Mouse (Mus musculus): Measurements from ENCODE around the gene Vars. TPM values are rescaled to one million over a fixed set of nuclear protein-coding genes. Genes with fewer than 3 reads are reported as not detected.
A peak's percentile ranks its signal among the peaks of the same experiment; 100 is the strongest.

Vars gene
- polyA plus RNA-seq, 1 experiment from 2014 or later, result 74.0 TPM

- TF ChIP-seq CTCF (IDR thresholded peaks at IDR 0.05; ENCODE audit: low read depth), result peak; percentile 99
- peaks cover 6% of the 10 kb centered on the region for H3K4me1 ChIP-seq (replicated peaks; ENCODE audit: control insufficient read depth, insufficient read depth, low read length)
- no peak for ATAC-seq
- peak overlapping the region; percentile 14; the same call in 1 of the 2 replicates for H3K4me2 ChIP-seq (replicated peaks; ENCODE audit: low read depth)
- H3K9me3 ChIP-seq (ENCODE audit: control insufficient read depth), result no peaks in the 10 kb centered on the region
- no peak overlapping the region for H3K4me3 ChIP-seq (ENCODE audit: low read depth, low read length)
- 14% methylated on average over 17 of the region's 17 CpGs for WGBS
- no peak overlapping the region for H3K27ac ChIP-seq (ENCODE audit: low read depth, low read length)
- no peaks in the 10 kb centered on the region for H3K27me3 ChIP-seq (replicated peaks; ENCODE audit: control insufficient read depth, insufficient read depth, low read length)
- no peak overlapping the region for H3K9ac ChIP-seq (ENCODE audit: low read depth, low read length)
- H3K36me3 ChIP-seq (ENCODE audit: control insufficient read depth, insufficient read depth), result peaks cover 1% of the 10 kb centered on the region; the same call in 1 of the 2 replicates
Measured at GRCm38 (mm10) chr17:35021163-35021808, 20.5 kb downstream of the Vars start.

DNA sequence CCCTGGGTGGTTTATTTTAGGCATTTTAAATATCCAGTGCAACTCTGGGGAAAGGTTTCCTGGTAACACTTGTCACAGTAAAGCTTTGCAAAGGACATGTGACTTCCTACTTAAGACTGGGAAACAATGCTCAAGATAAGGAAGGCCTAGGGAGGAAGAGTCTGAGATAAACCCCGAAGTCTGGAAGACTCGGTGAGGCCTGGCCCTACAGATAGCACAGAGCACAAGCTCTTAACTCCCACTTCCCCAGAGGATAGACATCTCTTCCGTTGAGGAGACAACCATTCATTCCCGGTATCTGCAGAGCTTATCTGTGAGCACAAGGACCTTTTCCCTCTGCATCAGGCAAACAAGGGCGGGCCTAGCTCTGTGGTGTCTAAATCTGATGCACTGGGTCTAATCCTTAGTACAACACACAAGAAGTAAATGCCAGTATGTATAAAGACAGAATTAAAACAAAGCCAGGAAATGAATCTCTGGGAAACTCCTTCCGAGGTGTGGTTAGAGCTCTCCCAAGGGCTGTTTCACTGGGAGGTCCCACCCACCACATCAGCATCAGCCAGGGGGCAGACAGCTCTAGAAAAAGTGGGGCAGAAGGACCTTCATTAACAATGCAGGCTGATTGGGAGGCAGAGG, 21.2 kb downstream of the Vars start:
- Histone ChIP-seq H3K4me1 (replicated peaks; ENCODE audit: control insufficient read depth, insufficient read depth, low read length) (no peaks in the 10 kb centered on the region; the same call in 1 of the 2 replicates), H3K27me3 (replicated peaks; ENCODE audit: control insufficient read depth, insufficient read depth, low read length) (no peaks in the 10 kb centered on the region), H3K27ac (ENCODE audit: low read depth, low read length) (no peak overlapping the region), H3K36me3 (ENCODE audit: control insufficient read depth, insufficient read depth) (no peaks in the 10 kb centered on the region), H3K4me3 (ENCODE audit: low read depth, low read length) (no peak overlapping the region), H3K9ac (ENCODE audit: low read depth, low read length) (no peak overlapping the region), H3K9me3 (ENCODE audit: control insufficient read depth) (no peaks in the 10 kb centered on the region), H3K4me2 (replicated peaks; ENCODE audit: low read depth) (no peak overlapping the region)
- no peak for ATAC-seq
- 25% methylated on average over 6 of the region's 6 CpGs for WGBS
- 0 out of 2 replicates have a peak, but pooled peaks have one; percentile 16 for TF ChIP-seq CTCF (IDR thresholded peaks at IDR 0.05; ENCODE audit: low read depth)

- WGBS, result 95% methylated on average over 8 of the region's 8 CpGs
- no peak overlapping the region for H3K9ac ChIP-seq (ENCODE audit: low read depth, low read length)
- ATAC-seq, result no peak
- H3K4me1 ChIP-seq (replicated peaks; ENCODE audit: control insufficient read depth, insufficient read depth, low read length), result no peaks in the 10 kb centered on the region; the same call in 1 of the 2 replicates
- H3K4me3 ChIP-seq (ENCODE audit: low read depth, low read length), result no peak overlapping the region
- H3K4me2 ChIP-seq (replicated peaks; ENCODE audit: low read depth), result no peak overlapping the region
- H3K9me3 ChIP-seq (ENCODE audit: control insufficient read depth), result no peaks in the 10 kb centered on the region
- no peak overlapping the region for H3K27ac ChIP-seq (ENCODE audit: low read depth, low read length)
- no peak for TF ChIP-seq CTCF (IDR thresholded peaks at IDR 0.05; ENCODE audit: low read depth)
- H3K27me3 ChIP-seq (replicated peaks; ENCODE audit: control insufficient read depth, insufficient read depth, low read length), result no peaks in the 10 kb centered on the region
- no peaks in the 10 kb centered on the region for H3K36me3 ChIP-seq (ENCODE audit: control insufficient read depth, insufficient read depth)
Measured at GRCm38 (mm10) chr17:35022541-35023060, 21.8 kb downstream of the Vars start.

GRCm38 (mm10) chr17:35023221-35023620, 22.4 kb downstream of the Vars start:
- H3K9me3 ChIP-seq (ENCODE audit: control insufficient read depth), result no peaks in the 10 kb centered on the region
- TF ChIP-seq CTCF (IDR thresholded peaks at IDR 0.05; ENCODE audit: low read depth), result peak; percentile 33
- H3K4me1 ChIP-seq (replicated peaks; ENCODE audit: control insufficient read depth, insufficient read depth, low read length), result no peaks in the 10 kb centered on the region; the same call in 1 of the 2 replicates
- no peak overlapping the region; the same call in 1 of the 2 replicates for H3K27ac ChIP-seq (ENCODE audit: low read depth, low read length)
- no peak overlapping the region for H3K4me2 ChIP-seq (replicated peaks; ENCODE audit: low read depth)
- no peak overlapping the region for H3K9ac ChIP-seq (ENCODE audit: low read depth, low read length)
- no peaks in the 10 kb centered on the region for H3K27me3 ChIP-seq (replicated peaks; ENCODE audit: control insufficient read depth, insufficient read depth, low read length)
- no peaks in the 10 kb centered on the region for H3K36me3 ChIP-seq (ENCODE audit: control insufficient read depth, insufficient read depth)
- H3K4me3 ChIP-seq (ENCODE audit: low read depth, low read length), result no peak overlapping the region
- 84% methylated on average over 5 of the region's 5 CpGs for WGBS
- no peak for ATAC-seq

GRCm38 (mm10) chr17:35023756-35024155, 23.0 kb downstream of the Vars start:
- WGBS, result 31% methylated on average over 4 of the region's 4 CpGs
- Histone ChIP-seq H3K4me2 (replicated peaks; ENCODE audit: low read depth) (peak overlapping the region; percentile 27; the same call in 1 of the 2 replicates), H3K9ac (ENCODE audit: low read depth, low read length) (0 out of 2 replicates have a peak overlapping the region, but pooled peaks have one; percentile 8), H3K4me1 (replicated peaks; ENCODE audit: control insufficient read depth, insufficient read depth, low read length) (no peaks in the 10 kb centered on the region; the same call in 1 of the 2 replicates), H3K27me3 (replicated peaks; ENCODE audit: control insufficient read depth, insufficient read depth, low read length) (no peaks in the 10 kb centered on the region), H3K4me3 (ENCODE audit: low read depth, low read length) (no peak overlapping the region), H3K9me3 (ENCODE audit: control insufficient read depth) (no peaks in the 10 kb centered on the region), H3K27ac (ENCODE audit: low read depth, low read length) (no peak overlapping the region; the same call in 1 of the 2 replicates), H3K36me3 (ENCODE audit: control insufficient read depth, insufficient read depth) (no peaks in the 10 kb centered on the region)
- ATAC-seq, result peak; percentile 77
- no peak for TF ChIP-seq CTCF (IDR thresholded peaks at IDR 0.05; ENCODE audit: low read depth)

DNA sequence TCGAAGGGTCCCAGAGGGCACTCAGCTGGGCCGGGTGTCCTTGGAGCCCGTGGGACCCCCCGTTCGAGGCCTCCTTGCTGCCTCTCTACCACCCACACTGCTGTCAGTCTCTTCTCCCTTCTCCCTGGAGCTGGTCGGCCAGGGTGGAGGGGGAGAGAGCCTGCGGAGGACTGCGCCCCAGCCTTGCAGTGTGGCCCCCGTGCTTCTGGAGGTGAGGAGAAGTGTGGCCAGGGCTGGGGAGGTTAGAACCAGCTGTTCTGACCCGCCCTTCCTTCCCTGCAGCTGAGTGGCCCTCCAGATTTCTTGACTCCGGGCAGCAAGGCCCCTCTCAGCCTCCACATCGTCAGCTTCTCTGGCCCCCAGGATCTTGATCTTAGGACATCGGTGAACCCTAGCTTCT, 23.5 kb downstream of the Vars start:
- whole genome bisulfite sequencing, result 66% methylated on average over 13 of the region's 13 CpGs
- Histone ChIP-seq H3K4me2 (replicated peaks; ENCODE audit: low read depth) (no peak overlapping the region), H3K9me3 (ENCODE audit: control insufficient read depth) (no peaks in the 10 kb centered on the region), H3K4me1 (replicated peaks; ENCODE audit: control insufficient read depth, insufficient read depth, low read length) (no peaks in the 10 kb centered on the region; the same call in 1 of the 2 replicates), H3K9ac (ENCODE audit: low read depth, low read length) (0 out of 2 replicates have a peak overlapping the region, but pooled peaks have one; percentile 8), H3K27me3 (replicated peaks; ENCODE audit: control insufficient read depth, insufficient read depth, low read length) (no peaks in the 10 kb centered on the region), H3K36me3 (ENCODE audit: control insufficient read depth, insufficient read depth) (no peaks in the 10 kb centered on the region), H3K27ac (ENCODE audit: low read depth, low read length) (no peak overlapping the region), H3K4me3 (ENCODE audit: low read depth, low read length) (no peak overlapping the region)
- ATAC-seq, result no peak
- TF ChIP-seq CTCF (IDR thresholded peaks at IDR 0.05; ENCODE audit: low read depth), result no peak

Data from intestine, postnatal 0 days (tissue).